Mouse (Mus musculus) kidney, adult 2 months (tissue): ENCODE results near the gene Mb21d2.

ENCODE experiments used
- CTCF ChIP-seq: fragments of 200-500 bp; conservative IDR thresholded peaks from 2 replicates; pipeline ENCODE4 v1.5.1; 2011; ENCODE audit warnings: low read depth, mild to moderate bottlenecking, control low read depth, low read length, moderate library complexity, mixed read lengths; ENCODE audit not compliant: insufficient read depth, insufficient read length
- POLR2A ChIP-seq: fragments of 200-500 bp; IDR thresholded peaks from one replicate; pipeline ENCODE4 v1.6.1; 2011; ENCODE audit warnings: low read depth, low read length, control low read depth

GRCm38 (mm10) chr16:28850881-28851280, 78.6 kb downstream of the Mb21d2 start:
- TF ChIP-seq POLR2A = no peak
- no peak for TF ChIP-seq CTCF
